Mouse (Mus musculus) forebrain, embryonic 10.5 days (tissue): ENCODE data around the gene Gm3952. TPM values are rescaled to one million over a fixed set of nuclear protein-coding genes. Genes with fewer than 3 reads are reported as not detected.
A peak's percentile ranks its signal among the peaks of the same experiment; 100 is the strongest.

Source experiments
- DNase-seq: peaks from one replicate; pipeline ENCODE4 v3.0.0-alpha.2; 2017; ENCODE audit warnings: low spot score; ENCODE audit errors: extremely low spot score
- H3K27ac ChIP-seq: fragments of 300-500 bp; sonication (generic); 2 replicates; pipeline ENCODE4 v1.5.1; 2016; ENCODE audit warnings: mild to moderate bottlenecking
- H3K27me3 ChIP-seq: fragments of 300-500 bp; sonication (generic); 2 replicates; pipeline ENCODE4 v1.6.1; 2016; ENCODE audit warnings: mild to moderate bottlenecking; ENCODE audit not compliant: poor library complexity, severe bottlenecking
- H3K36me3 ChIP-seq: fragments of 300-500 bp; sonication (generic); replicated peaks from 2 replicates; pipeline ENCODE4 v1.6.1; 2016; ENCODE audit warnings: mild to moderate bottlenecking, moderate library complexity
- H3K4me1 ChIP-seq: fragments of 300-500 bp; sonication (generic); 2 replicates; pipeline ENCODE4 v1.6.1; 2016
- H3K4me3 ChIP-seq: fragments of 300-500 bp; sonication (generic); 2 replicates; pipeline ENCODE4 v1.5.1; 2016; ENCODE audit warnings: mild to moderate bottlenecking, moderate library complexity
- H3K9me3 ChIP-seq: fragments of 300-500 bp; sonication (generic); 2 replicates; pipeline ENCODE4 v1.6.1; 2016; ENCODE audit warnings: mild to moderate bottlenecking, moderate library complexity
- WGBS: fragments of 180-500 bp; shearing (Covaris S2); methylation state at CpG from one replicate; pipeline ENCODE4 v1.1.7; 2016; 5-methylcytosine and 5-hydroxymethylcytosine counted together
- polyA plus RNA-seq: library from polyadenylated mRNA; unstranded; fragments of >200 nt; fragmentation: Nextera tagmentation; extraction: Ambion mirVana; gene quantifications from 2 replicates; pipeline ENCODE4 v1.2.1, GENCODE M21; 2016

Gene Gm3952
- not detected in 2 replicates for polyA plus RNA-seq

DNA sequence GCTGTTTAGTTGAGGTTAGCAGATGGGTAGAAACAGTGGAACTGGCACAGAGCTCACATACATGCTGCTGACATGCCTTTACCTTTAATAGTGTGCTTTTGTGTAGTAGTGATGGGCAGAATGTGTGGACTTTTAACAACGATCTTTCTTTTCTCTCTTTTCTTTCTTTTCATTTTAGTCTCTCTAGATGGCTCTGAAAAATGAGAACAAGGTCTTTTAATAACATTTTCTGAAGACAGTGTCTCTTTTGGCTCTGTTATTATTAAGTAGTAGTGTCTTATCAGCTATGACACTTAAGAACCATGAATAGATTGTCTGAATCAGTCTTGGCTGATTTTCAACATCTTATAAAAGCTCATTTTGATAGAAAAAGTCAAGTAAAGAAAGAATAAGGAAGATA is at the start of gene Gm3952:
Gm3952 (minus strand) TSS at position 101 of the 400 bp plus-strand sequence.
- DNase-seq = no peak
- no peaks in the 10 kb centered on the region for H3K4me1 ChIP-seq
- no peaks in the 10 kb centered on the region for H3K36me3 ChIP-seq
- H3K9me3 ChIP-seq = no peaks in the 10 kb centered on the region
- 81% methylated on average over 1 of the region's 1 CpGs for WGBS
- no peaks in the 10 kb centered on the region for H3K27me3 ChIP-seq
- no peak within 1 kb of the TSS for H3K27ac ChIP-seq
- H3K4me3 ChIP-seq = no peak within 1 kb of the TSS

- H3K9me3 ChIP-seq = no peaks in the 10 kb centered on the region
- 64% methylated on average over 5 of the region's 5 CpGs for WGBS
- H3K4me3 ChIP-seq = no peak overlapping the region
- no peaks in the 10 kb centered on the region for H3K4me1 ChIP-seq
- no peaks in the 10 kb centered on the region for H3K36me3 ChIP-seq
- H3K27me3 ChIP-seq = no peaks in the 10 kb centered on the region
- DNase-seq = no peak
- no peak overlapping the region for H3K27ac ChIP-seq
These were observed 45.3 kb upstream of the Gm3952 start for GRCm38 (mm10) chr8:128843749-128844148.

- 87% methylated on average over 4 of the region's 4 CpGs for WGBS
- H3K4me1 ChIP-seq = no peaks in the 10 kb centered on the region
- DNase-seq = no peak
- H3K36me3 ChIP-seq = no peaks in the 10 kb centered on the region
- H3K9me3 ChIP-seq = no peaks in the 10 kb centered on the region
- H3K4me3 ChIP-seq = no peak overlapping the region
- no peaks in the 10 kb centered on the region for H3K27me3 ChIP-seq
- no peak overlapping the region for H3K27ac ChIP-seq
These were observed 14.0 kb upstream of the Gm3952 start for GRCm38 (mm10) chr8:128812521-128812920.

GRCm38 (mm10) chr8:128735692-128736091 is 62.8 kb downstream of the Gm3952 start:
- Histone ChIP-seq H3K36me3 (peaks cover 86% of the 10 kb centered on the region), H3K4me1 (no peaks in the 10 kb centered on the region), H3K27me3 (no peaks in the 10 kb centered on the region), H3K9me3 (no peaks in the 10 kb centered on the region; the same call in 1 of the 2 replicates), H3K4me3 (no peak overlapping the region), H3K27ac (no peak overlapping the region)
- 96% methylated on average over 3 of the region's 3 CpGs for WGBS
- no peak for DNase-seq

GRCm38 (mm10) chr8:128734118-128734517 is 64.4 kb downstream of the Gm3952 start:
- Histone ChIP-seq H3K27me3 (no peaks in the 10 kb centered on the region), H3K27ac (no peak overlapping the region), H3K36me3 (peaks cover 91% of the 10 kb centered on the region), H3K4me3 (no peak overlapping the region), H3K4me1 (no peaks in the 10 kb centered on the region), H3K9me3 (no peaks in the 10 kb centered on the region)
- 93% methylated on average over 3 of the region's 3 CpGs for WGBS
- no peak for DNase-seq

DNA sequence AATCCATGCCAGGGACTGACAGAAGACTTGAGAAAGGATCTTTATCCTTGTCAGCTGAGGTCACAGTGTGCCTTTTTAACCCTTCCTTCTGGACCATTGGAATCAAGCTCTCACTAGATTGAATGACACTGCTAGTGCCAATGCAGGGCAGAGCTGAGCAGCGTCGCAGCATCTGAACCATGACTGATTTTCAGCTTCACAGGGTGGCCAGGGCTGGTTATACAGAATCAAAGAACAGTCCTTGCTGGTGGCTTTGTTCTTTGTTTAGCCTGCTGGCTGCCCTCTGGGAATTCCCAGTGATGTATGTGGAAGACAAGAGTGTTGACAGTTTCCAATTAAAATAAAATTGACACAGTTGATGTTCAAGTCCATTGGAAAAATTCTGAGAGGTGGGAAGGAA is 66.2 kb downstream of the Gm3952 start:
- H3K27me3 ChIP-seq = no peaks in the 10 kb centered on the region
- H3K4me3 ChIP-seq = no peak overlapping the region
- H3K36me3 ChIP-seq = peaks cover 89% of the 10 kb centered on the region
- H3K9me3 ChIP-seq = no peaks in the 10 kb centered on the region
- no peak for DNase-seq
- no peaks in the 10 kb centered on the region for H3K4me1 ChIP-seq
- no peak overlapping the region for H3K27ac ChIP-seq
- WGBS = 55% methylated on average over 2 of the region's 2 CpGs

GRCm38 (mm10) chr8:128727213-128727612 is 71.3 kb downstream of the Gm3952 start:
- H3K4me1 ChIP-seq = no peaks in the 10 kb centered on the region
- no peak overlapping the region for H3K27ac ChIP-seq
- no peaks in the 10 kb centered on the region for H3K27me3 ChIP-seq
- no peaks in the 10 kb centered on the region for H3K9me3 ChIP-seq
- DNase-seq = no peak
- H3K36me3 ChIP-seq = peaks cover 89% of the 10 kb centered on the region
- no peak overlapping the region for H3K4me3 ChIP-seq
- WGBS = 91% methylated on average over 1 of the region's 1 CpGs

DNA sequence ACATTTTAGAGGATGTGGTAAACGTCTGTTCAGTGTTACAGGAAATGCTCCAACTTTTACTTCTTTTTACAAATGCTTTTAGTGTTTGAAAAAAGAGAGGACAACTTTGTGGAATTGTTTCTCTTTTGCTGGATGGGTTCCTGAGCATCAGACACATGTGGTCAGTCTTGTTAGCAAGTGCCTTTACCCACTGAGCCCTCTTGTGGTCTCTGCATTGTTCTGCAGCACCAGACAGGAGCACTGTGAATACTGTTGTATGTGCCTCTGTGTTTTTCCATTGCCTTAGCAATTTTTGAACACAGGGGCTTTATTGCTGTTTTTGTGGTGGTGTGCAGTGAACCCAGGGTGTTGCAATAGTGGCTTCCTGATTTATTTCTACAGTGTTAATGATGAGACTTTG is 73.7 kb downstream of the Gm3952 start:
- H3K36me3 ChIP-seq = peaks cover 91% of the 10 kb centered on the region
- no peak overlapping the region for H3K4me3 ChIP-seq
- H3K27me3 ChIP-seq = no peaks in the 10 kb centered on the region
- no peak overlapping the region for H3K27ac ChIP-seq
- WGBS = 78% methylated on average over 1 of the region's 1 CpGs
- H3K4me1 ChIP-seq = no peaks in the 10 kb centered on the region
- no peaks in the 10 kb centered on the region for H3K9me3 ChIP-seq
- DNase-seq = no peak

DNA sequence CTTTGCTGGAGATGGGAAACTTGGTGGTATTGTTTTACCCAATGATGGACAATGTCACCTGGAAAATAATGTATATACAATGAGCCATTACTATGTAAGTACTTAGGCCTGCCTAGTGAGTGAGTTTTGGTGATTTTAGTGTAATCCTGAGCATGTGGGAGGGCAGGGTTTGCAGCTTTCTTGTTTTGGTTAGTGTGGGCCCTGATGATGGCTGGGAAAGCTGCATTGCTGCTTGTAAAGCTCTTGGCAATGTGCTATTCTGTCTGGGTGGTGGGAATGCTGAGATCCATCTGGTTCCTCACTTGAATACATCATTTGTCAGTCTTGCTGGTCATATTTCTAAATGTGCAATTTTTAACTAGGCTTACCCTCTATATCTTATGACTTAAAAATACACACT is 82.3 kb downstream of the Gm3952 start:
- no peaks in the 10 kb centered on the region for H3K27me3 ChIP-seq
- H3K36me3 ChIP-seq = peaks cover 97% of the 10 kb centered on the region
- no peak overlapping the region for H3K4me3 ChIP-seq
- no peak for DNase-seq
- H3K4me1 ChIP-seq = no peaks in the 10 kb centered on the region
- H3K27ac ChIP-seq = no peak overlapping the region
- no peaks in the 10 kb centered on the region for H3K9me3 ChIP-seq

GRCm38 (mm10) chr8:128709261-128709660 is 89.2 kb downstream of the Gm3952 start:
- peak; percentile 69 for DNase-seq
- H3K36me3 ChIP-seq = peaks cover 83% of the 10 kb centered on the region
- H3K4me3 ChIP-seq = no peak overlapping the region
- no peaks in the 10 kb centered on the region for H3K27me3 ChIP-seq
- no peak overlapping the region for H3K27ac ChIP-seq
- no peaks in the 10 kb centered on the region for H3K9me3 ChIP-seq
- WGBS = 56% methylated on average over 3 of the region's 3 CpGs
- no peaks in the 10 kb centered on the region for H3K4me1 ChIP-seq

DNA sequence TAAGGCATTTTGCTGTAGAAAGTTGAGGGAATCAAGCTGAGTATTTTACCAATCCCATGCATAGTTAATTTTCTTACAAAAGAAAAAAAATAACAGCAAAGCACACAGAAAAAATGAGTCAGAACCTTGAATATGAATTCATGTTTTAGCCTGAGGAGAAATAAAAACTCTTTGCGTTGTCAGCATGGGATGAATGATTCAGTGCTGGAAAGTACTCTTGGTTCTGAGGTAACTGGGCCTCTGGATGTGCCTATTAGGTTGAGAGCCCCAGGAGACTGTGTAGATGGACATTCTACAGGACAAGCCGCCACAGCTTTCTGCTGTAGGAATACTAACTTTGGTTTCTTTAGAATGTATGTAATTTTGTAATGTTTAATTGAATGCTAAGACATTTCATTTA is 93.7 kb downstream of the Gm3952 start:
- Histone ChIP-seq H3K36me3 (peaks cover 39% of the 10 kb centered on the region), H3K27me3 (no peaks in the 10 kb centered on the region), H3K9me3 (no peaks in the 10 kb centered on the region), H3K4me3 (no peak overlapping the region), H3K27ac (no peak overlapping the region), H3K4me1 (no peaks in the 10 kb centered on the region)
- DNase-seq = no peak
- WGBS = 91% methylated on average over 2 of the region's 2 CpGs

DNA sequence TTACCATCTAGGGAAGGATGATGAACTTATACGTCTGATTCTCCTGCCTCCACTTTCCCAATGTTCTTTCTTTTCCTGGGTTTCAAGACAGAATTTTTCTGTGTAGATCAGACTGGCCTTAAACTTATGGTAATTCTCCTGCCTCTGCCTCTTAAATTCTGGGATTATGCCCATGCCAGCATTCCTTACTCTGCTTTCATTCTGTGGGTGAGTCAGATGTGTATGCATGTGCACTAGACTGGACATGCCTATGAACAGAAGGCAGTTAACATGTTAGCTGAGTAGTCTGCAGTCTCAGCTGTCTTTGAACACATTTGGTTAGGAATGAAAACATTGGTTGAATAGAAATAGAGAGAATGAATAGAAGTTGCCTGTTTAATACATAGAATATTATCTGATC is 94.1 kb downstream of the Gm3952 start:
- H3K4me1 ChIP-seq = no peaks in the 10 kb centered on the region
- no peak overlapping the region for H3K27ac ChIP-seq
- WGBS = 91% methylated on average over 1 of the region's 1 CpGs
- no peak for DNase-seq
- no peaks in the 10 kb centered on the region for H3K9me3 ChIP-seq
- H3K27me3 ChIP-seq = no peaks in the 10 kb centered on the region
- H3K36me3 ChIP-seq = peaks cover 38% of the 10 kb centered on the region
- H3K4me3 ChIP-seq = no peak overlapping the region

- 89% methylated on average over 3 of the region's 3 CpGs for WGBS
These were observed 100.5 kb downstream of the Gm3952 start for GRCm38 (mm10) chr8:128697945-128698344.

DNA sequence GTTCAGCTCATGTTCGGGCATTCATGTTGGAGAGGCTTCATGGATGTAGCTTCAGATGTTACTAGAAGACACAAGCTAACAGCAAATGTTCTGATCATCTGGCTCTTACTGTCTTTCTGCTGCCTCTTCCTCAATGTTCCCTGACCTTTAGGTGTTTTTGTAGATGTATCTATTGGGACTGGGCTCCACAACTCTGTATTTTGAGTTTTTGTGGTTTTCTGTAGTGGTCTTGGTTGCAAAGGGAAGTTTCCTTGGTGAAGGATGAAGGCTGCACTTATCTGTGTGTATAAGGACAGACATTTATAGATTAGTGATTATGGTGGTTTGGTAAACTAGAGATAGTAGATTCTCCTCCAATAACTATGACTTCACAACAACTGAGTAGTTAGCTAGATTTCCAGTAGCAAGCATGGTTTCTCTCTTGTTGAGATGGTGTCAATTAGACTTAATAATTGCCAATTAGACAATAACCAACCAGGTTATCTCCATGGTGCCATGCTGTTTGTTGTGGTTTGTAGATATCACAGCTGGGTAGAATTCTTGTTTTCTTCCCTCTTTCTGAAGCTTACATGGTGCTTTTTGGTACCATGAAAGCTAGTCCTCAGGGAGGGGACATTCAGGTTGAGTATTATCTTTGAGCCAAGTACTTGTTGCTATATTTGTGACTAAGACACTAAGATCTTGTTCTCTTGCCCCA is 101.6 kb downstream of the Gm3952 start:
- no peak for DNase-seq
- no peak overlapping the region for H3K27ac ChIP-seq
- H3K27me3 ChIP-seq = no peaks in the 10 kb centered on the region
- no peaks in the 10 kb centered on the region for H3K9me3 ChIP-seq
- no peaks in the 10 kb centered on the region for H3K36me3 ChIP-seq
- WGBS = 97% methylated on average over 1 of the region's 1 CpGs
- no peak overlapping the region for H3K4me3 ChIP-seq
- no peaks in the 10 kb centered on the region for H3K4me1 ChIP-seq

More at GRCm38 (mm10) chr8:128697945-128698344, 100.5 kb downstream of the Gm3952 start:
- Histone ChIP-seq H3K27me3 (no peaks in the 10 kb centered on the region), H3K4me1 (no peaks in the 10 kb centered on the region), H3K4me3 (no peak overlapping the region), H3K9me3 (no peaks in the 10 kb centered on the region), H3K36me3 (no peaks in the 10 kb centered on the region), H3K27ac (no peak overlapping the region)
- DNase-seq = no peak
